Mouse (Mus musculus) embryonic facial prominence, embryonic 11.5 days (tissue): ENCODE data around the gene Ajap1. TPM values are rescaled to one million over a fixed set of nuclear protein-coding genes. Genes with fewer than 3 reads are reported as not detected.

Experiments used
- ATAC-seq: fragments of 200-750 bp; cut with Nextera tagmentation; replicated peaks from 2 replicates; pipeline ENCODE4 v1.8.0; 2017; ENCODE audit warnings: low read depth; ENCODE audit not compliant: insufficient number of reproducible peaks, low FRiP score, low TSS enrichment
- DNase-seq: peaks from one replicate; pipeline ENCODE4 v3.0.0-alpha.2; 2015; ENCODE audit warnings: low spot score
- H3K27ac ChIP-seq: fragments of 300-500 bp; sonication (generic); replicated peaks from 2 replicates; pipeline ENCODE4 v1.5.1; 2014; ENCODE audit warnings: mild to moderate bottlenecking, low read depth, low read length, control low read depth
- H3K27me3 ChIP-seq: fragments of 300-500 bp; sonication (generic); 2 replicates; pipeline ENCODE4 v1.6.1; 2014; ENCODE audit warnings: mild to moderate bottlenecking, low read length, moderate library complexity, mixed read lengths; ENCODE audit not compliant: control insufficient read depth, insufficient read depth
- H3K36me3 ChIP-seq: fragments of 300-500 bp; sonication (generic); replicated peaks from 2 replicates; pipeline ENCODE4 v1.6.1; 2014; ENCODE audit warnings: low read depth, mild to moderate bottlenecking, low read length, moderate library complexity, mixed read lengths; ENCODE audit not compliant: control insufficient read depth, insufficient read depth
- H3K4me1 ChIP-seq: fragments of 300-500 bp; sonication (generic); 2 replicates; pipeline ENCODE4 v1.6.1; 2014; ENCODE audit warnings: low read length, mixed read lengths; ENCODE audit not compliant: control insufficient read depth, insufficient read depth
- H3K4me2 ChIP-seq: fragments of 300-500 bp; sonication (generic); 2 replicates; pipeline ENCODE4 v1.6.1; 2014; ENCODE audit warnings: low read depth, mild to moderate bottlenecking, control low read depth, low read length, moderate library complexity
- H3K4me3 ChIP-seq: fragments of 300-500 bp; sonication (generic); 2 replicates; pipeline ENCODE4 v1.5.1; 2014; ENCODE audit warnings: low read depth, low read length, control low read depth
- H3K9ac ChIP-seq: fragments of 300-500 bp; sonication (generic); replicated peaks from 2 replicates; pipeline ENCODE4 v1.6.1; 2014; ENCODE audit warnings: mild to moderate bottlenecking, control low read depth, low read length
- H3K9me3 ChIP-seq: fragments of 300-500 bp; sonication (generic); replicated peaks from 2 replicates; pipeline ENCODE4 v1.6.1; 2016; ENCODE audit warnings: mild to moderate bottlenecking, low read length, inconsistent platforms, mixed read lengths; ENCODE audit not compliant: control insufficient read depth
- WGBS: fragments of 180-500 bp; shearing (Covaris S2); extraction: QIAGEN DNeasy Blood & Tissue Kit; methylation state at CpG from one replicate; pipeline ENCODE4 v1.1.7; 2014; 5-methylcytosine and 5-hydroxymethylcytosine counted together
- polyA plus RNA-seq: library from polyadenylated mRNA; unstranded; fragments of >200 nt; fragmentation: Nextera tagmentation; extraction: Ambion mirVana; gene quantifications from 2 replicates; pipeline ENCODE4 v1.2.1, GENCODE M21; 2014

Gene Ajap1
- polyA plus RNA-seq = 0.20 and 1.2 TPM in 2 replicates

DNA sequence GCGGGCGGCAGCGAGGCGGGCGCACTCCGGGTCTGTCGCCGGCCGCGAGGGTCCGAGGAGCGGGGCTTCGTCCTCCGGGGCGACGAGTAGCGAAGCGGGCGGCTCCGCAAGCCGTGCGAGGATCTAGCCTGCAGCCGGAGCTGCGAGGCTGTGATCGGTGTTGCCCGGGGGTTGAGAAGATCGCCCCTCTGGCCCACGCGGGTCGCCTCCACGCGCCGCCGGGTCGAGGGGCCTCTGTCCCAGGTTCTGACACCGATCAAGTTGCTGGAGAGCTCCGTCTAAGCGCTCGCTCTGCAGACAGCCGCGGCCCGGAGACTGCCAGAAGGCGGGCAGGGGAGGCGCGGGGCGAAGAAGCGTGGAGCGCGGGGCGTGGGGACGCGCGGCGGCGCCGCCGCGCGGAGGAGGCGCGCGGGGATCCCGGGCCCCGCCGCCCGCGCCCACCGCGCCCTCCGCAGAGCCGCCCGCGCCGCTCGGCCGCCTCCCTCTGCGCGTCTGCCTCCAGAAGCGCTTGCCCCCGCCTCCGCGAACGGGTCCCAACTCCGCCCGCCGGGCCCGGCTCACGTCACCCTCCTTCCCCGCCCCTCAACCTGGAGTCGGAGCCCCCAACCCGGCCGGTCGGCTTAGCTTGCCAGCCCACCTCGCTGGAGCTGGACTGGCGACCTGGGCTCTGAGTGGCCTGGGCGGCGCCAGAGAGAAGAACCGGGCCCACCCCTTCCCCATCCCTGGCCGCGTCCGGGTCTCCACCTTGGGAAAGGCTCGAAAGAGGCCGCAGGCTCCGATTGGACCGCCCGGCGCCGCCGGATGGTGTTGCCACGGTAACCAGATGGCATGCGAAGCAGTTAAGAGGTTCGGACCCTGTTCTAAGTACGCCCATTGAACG is at the start of gene Ajap1:
Gene Ajap1, minus strand, starts transcription at position 353 of the 880 bp plus-strand sequence.
- Histone ChIP-seq H3K27me3 (peaks cover 51% of the 10 kb centered on the region), H3K4me2 (peak within 1 kb of the TSS; percentile 90), H3K27ac (no peak within 1 kb of the TSS), H3K9ac (peak within 1 kb of the TSS; percentile 47), H3K4me3 (peak within 1 kb of the TSS; percentile 47), H3K9me3 (no peaks in the 10 kb centered on the region), H3K36me3 (no peaks in the 10 kb centered on the region), H3K4me1 (peaks cover 13% of the 10 kb centered on the region)
- ATAC-seq = peak; percentile 55
- DNase-seq = peak; percentile 66
- under 1% methylated on average over 101 of the region's 114 CpGs for whole genome bisulfite sequencing

DNA sequence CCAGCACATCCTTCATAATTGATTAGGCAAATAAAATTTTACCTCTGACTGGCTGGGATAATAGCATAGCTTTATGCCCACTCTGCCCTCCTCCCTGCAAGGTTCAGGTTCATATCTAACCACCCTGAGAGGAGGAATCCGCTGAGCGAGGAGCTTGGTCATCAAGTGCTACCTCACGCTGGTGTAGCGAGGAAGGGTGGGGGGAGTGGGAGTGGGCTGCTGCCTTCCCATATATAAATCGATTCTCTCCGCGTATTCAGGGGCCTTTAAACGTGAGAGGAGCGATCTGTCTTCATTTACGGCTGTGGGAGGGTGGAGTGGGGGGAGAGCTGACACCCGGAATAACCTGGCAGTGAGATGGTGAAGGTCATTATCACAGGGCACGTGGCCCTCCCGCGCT is 47.9 kb upstream of the Ajap1 start:
- no peak overlapping the region for H3K4me2 ChIP-seq
- 59% methylated on average over 14 of the region's 14 CpGs for WGBS
- no peak overlapping the region for H3K27ac ChIP-seq
- DNase-seq (peak; percentile 22), ATAC-seq (no peak)
- no peaks in the 10 kb centered on the region for H3K9me3 ChIP-seq
- H3K4me3 ChIP-seq = no peak overlapping the region
- no peaks in the 10 kb centered on the region for H3K4me1 ChIP-seq
- H3K27me3 ChIP-seq = no peaks in the 10 kb centered on the region; the same call in 1 of the 2 replicates
- H3K36me3 ChIP-seq = no peaks in the 10 kb centered on the region
- no peak overlapping the region for H3K9ac ChIP-seq

DNA sequence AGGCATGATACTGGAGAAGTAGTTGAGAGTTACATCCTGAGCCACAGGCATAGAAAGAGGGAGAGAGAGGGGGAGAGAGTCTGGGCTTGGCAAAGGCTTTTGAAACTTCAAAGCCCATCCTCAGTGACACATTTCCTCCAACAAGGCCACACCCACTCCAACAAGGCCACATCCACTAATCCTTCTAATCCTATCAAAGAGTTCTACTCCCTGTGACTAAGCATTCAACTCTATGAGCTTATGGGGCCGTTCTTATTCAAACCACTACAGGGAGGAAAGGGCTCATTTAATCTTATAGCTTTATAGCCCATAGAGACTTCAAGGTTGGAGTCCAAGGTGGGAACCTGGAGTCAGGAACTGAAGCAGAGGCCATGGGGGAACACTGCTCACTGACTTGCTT is 39.0 kb upstream of the Ajap1 start:
- Histone ChIP-seq H3K9me3 (no peaks in the 10 kb centered on the region), H3K4me2 (no peak overlapping the region), H3K36me3 (no peaks in the 10 kb centered on the region), H3K9ac (no peak overlapping the region), H3K4me3 (no peak overlapping the region), H3K27me3 (no peaks in the 10 kb centered on the region), H3K4me1 (no peaks in the 10 kb centered on the region), H3K27ac (no peak overlapping the region)
- no peak for ATAC-seq
- DNase-seq = no peak
- 67% methylated on average over 1 of the region's 1 CpGs for WGBS

DNA sequence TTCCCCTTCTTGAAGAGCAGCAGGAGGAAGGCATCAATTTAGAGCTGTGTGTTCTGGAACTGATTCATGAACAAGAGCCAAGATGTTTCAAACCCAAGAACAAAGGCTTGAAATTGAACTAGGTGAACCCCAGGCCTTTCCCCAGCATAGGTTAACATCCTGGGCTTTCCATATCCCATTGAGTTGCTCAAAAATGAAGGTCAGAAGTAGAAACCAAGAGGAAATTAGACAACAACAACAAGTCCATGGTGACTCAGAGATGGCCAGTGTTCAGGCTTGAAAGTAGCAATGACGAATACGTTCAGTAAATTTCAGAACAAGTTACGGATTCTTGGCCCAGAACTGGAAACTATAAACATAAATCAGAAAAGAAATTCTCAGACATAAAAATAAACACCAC is 37.3 kb upstream of the Ajap1 start:
- WGBS = 86% methylated on average over 3 of the region's 3 CpGs
- Histone ChIP-seq H3K4me1 (no peaks in the 10 kb centered on the region), H3K4me2 (no peak overlapping the region), H3K27ac (no peak overlapping the region), H3K9ac (no peak overlapping the region), H3K36me3 (no peaks in the 10 kb centered on the region), H3K9me3 (no peaks in the 10 kb centered on the region), H3K4me3 (no peak overlapping the region), H3K27me3 (no peaks in the 10 kb centered on the region)
- ATAC-seq (no peak), DNase-seq (no peak)

DNA sequence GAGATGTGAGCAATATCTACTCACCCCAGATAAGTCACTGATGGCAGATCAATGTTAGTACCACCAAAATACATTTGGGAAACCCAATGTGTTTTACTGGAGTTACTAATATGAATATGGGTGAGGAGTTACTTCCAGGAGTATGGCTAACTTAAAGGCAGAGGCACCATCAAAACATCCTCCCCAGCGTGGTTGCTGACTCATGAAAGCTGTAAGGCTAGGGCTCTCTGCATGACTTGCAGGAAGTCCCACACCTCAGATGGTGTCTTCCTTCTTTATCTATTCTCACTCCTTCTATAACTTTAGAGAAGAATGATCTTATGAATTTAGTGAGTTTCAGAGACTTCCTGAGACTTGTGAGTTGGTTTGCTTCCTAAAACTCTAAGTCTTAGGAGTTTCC is 36.7 kb upstream of the Ajap1 start:
- ATAC-seq (no peak), DNase-seq (no peak)
- H3K4me1 ChIP-seq = no peaks in the 10 kb centered on the region
- 90% methylated on average over 1 of the region's 1 CpGs for WGBS
- H3K27ac ChIP-seq = no peak overlapping the region
- no peaks in the 10 kb centered on the region for H3K27me3 ChIP-seq
- H3K36me3 ChIP-seq = no peaks in the 10 kb centered on the region
- H3K9me3 ChIP-seq = no peaks in the 10 kb centered on the region
- H3K4me3 ChIP-seq = no peak overlapping the region
- H3K4me2 ChIP-seq = no peak overlapping the region
- no peak overlapping the region for H3K9ac ChIP-seq

DNA sequence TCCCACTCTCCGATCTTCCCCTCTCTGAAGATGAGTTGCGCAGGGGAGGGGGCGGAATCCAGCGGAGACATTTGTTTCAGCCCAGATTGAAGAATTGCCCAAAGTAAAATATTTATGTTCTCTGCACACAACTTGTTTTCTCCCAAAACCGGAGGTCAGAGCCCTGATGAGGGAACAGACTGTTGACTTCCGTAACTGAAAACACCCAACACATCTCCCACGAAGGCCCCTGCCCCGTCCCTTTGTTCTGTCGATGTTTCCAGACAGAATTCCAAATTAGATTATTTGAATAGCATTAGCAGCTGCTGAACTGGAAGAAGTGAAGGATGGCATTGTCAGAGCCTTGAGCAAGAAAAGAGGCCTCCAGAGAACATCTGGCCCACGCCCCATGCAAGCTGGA is 33.2 kb upstream of the Ajap1 start:
- no peak overlapping the region for H3K9ac ChIP-seq
- no peak overlapping the region for H3K4me3 ChIP-seq
- ATAC-seq = no peak
- no peak for DNase-seq
- WGBS = 65% methylated on average over 10 of the region's 10 CpGs
- no peaks in the 10 kb centered on the region for H3K4me1 ChIP-seq
- no peak overlapping the region for H3K4me2 ChIP-seq
- no peak overlapping the region for H3K27ac ChIP-seq
- H3K9me3 ChIP-seq = no peaks in the 10 kb centered on the region
- no peaks in the 10 kb centered on the region for H3K27me3 ChIP-seq
- H3K36me3 ChIP-seq = no peaks in the 10 kb centered on the region

DNA sequence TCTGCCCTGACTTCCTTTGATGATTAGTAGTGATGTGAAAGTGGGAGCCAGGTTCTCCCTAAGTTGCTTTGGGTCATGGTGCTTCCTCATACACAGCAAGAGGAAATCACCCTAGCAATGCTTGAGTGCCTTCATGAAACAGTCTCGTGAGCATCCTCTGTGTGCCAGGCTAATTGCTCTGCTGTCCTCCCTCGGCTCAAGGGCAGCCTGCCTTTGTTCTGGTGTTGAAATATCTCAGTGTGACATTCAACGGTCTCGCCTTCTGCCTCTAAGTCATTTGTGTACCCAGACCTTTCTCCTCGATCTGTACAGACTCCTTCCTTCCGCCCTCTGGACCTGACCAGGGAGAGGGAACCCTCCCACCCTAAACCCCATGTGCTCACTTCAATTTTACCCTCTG is 31.5 kb upstream of the Ajap1 start:
- Histone ChIP-seq H3K27me3 (no peaks in the 10 kb centered on the region), H3K9me3 (no peaks in the 10 kb centered on the region), H3K27ac (no peak overlapping the region), H3K36me3 (no peaks in the 10 kb centered on the region), H3K4me3 (no peak overlapping the region), H3K4me1 (no peaks in the 10 kb centered on the region), H3K9ac (no peak overlapping the region), H3K4me2 (no peak overlapping the region)
- DNase-seq (no peak), ATAC-seq (no peak)
- WGBS = 79% methylated on average over 6 of the region's 6 CpGs

DNA sequence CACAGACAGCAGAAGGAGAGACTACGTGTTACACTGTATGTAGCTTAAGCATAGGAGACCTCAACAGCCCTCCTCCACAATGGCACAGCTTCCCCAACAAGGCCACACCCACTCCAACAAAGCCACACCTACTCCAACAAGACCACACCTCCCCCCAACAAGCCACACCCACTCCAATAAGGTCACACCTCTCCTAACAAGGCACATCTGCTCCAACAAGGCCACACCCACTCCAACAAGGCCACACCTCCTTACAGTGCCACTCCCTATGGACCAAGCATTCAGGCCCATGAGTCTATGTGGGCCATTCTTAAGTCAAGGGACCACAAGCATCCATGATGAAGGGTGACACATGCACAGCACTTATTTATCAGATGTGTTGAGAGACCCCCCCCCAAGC is 28.9 kb upstream of the Ajap1 start:
- Histone ChIP-seq H3K27me3 (no peaks in the 10 kb centered on the region), H3K4me2 (no peak overlapping the region), H3K9ac (no peak overlapping the region), H3K9me3 (no peaks in the 10 kb centered on the region), H3K36me3 (no peaks in the 10 kb centered on the region), H3K27ac (no peak overlapping the region), H3K4me1 (no peaks in the 10 kb centered on the region), H3K4me3 (no peak overlapping the region)
- WGBS = 100% methylated on average over 1 of the region's 1 CpGs
- DNase-seq (no peak), ATAC-seq (no peak)
